Mouse (Mus musculus) lung, postnatal 36 days (tissue): ENCODE results near the gene Prkch.
A peak's percentile ranks its signal among the peaks of the same experiment; 100 is the strongest.

Experiments used
- DNase-seq: peaks from one replicate; pipeline ENCODE4 v3.0.0; 2022; ENCODE audit warnings: mixed read lengths

Prkch gene

GRCm38 (mm10) chr12:73617652-73618051, 33.1 kb downstream of the Prkch start:
- peak; percentile 90 for DNase-seq

GRCm38 (mm10) chr12:73625277-73626032, 40.9 kb downstream of the Prkch start:
- no peak for DNase-seq

- DNase-seq: peak; percentile 41
These were observed 43.3 kb downstream of the Prkch start for GRCm38 (mm10) chr12:73627902-73628301.

GRCm38 (mm10) chr12:73630596-73630995, 46.0 kb downstream of the Prkch start:
- peak; percentile 27 for DNase-seq

GRCm38 (mm10) chr12:73631148-73631547, 46.6 kb downstream of the Prkch start:
- no peak for DNase-seq

- peak; percentile 41 for DNase-seq
These were observed 48.2 kb downstream of the Prkch start for GRCm38 (mm10) chr12:73632671-73633244.

- DNase-seq: no peak
These were observed 49.1 kb downstream of the Prkch start for GRCm38 (mm10) chr12:73633707-73634106.

GRCm38 (mm10) chr12:73639571-73639970, 55.0 kb downstream of the Prkch start:
- DNase-seq: no peak

GRCm38 (mm10) chr12:73641183-73641582, 56.6 kb downstream of the Prkch start:
- no peak for DNase-seq

GRCm38 (mm10) chr12:73645216-73645615, 60.6 kb downstream of the Prkch start:
- DNase-seq: no peak

GRCm38 (mm10) chr12:73647686-73648085, 63.1 kb downstream of the Prkch start:
- no peak for DNase-seq

- peak; percentile 51 for DNase-seq
These were observed 72.1 kb downstream of the Prkch start for GRCm38 (mm10) chr12:73656568-73657204.

GRCm38 (mm10) chr12:73663421-73663820, 78.8 kb downstream of the Prkch start:
- DNase-seq: no peak

GRCm38 (mm10) chr12:73666701-73667100, 82.1 kb downstream of the Prkch start:
- no peak for DNase-seq

GRCm38 (mm10) chr12:73667607-73668006, 83.0 kb downstream of the Prkch start:
- DNase-seq: peak; percentile 77

- DNase-seq: no peak
These were observed 86.1 kb downstream of the Prkch start for GRCm38 (mm10) chr12:73670739-73671138.

GRCm38 (mm10) chr12:73671540-73671939, 86.9 kb downstream of the Prkch start:
- peak; percentile 81 for DNase-seq

GRCm38 (mm10) chr12:73672007-73672406, 87.4 kb downstream of the Prkch start:
- no peak for DNase-seq

- no peak for DNase-seq
These were observed 89.2 kb downstream of the Prkch start for GRCm38 (mm10) chr12:73673783-73674182.

GRCm38 (mm10) chr12:73675212-73675611, 90.6 kb downstream of the Prkch start:
- no peak for DNase-seq

- peak; percentile 36 for DNase-seq
These were observed 94.8 kb downstream of the Prkch start for GRCm38 (mm10) chr12:73679400-73679801.

GRCm38 (mm10) chr12:73682921-73683346, 98.3 kb downstream of the Prkch start:
- peak; percentile 63 for DNase-seq

- no peak for DNase-seq
These were observed 101.3 kb downstream of the Prkch start for GRCm38 (mm10) chr12:73685875-73686274.

GRCm38 (mm10) chr12:73686456-73686855, 101.9 kb downstream of the Prkch start:
- no peak for DNase-seq
